Mouse (Mus musculus): ENCODE data around the gene Trappc6b. TPM values are rescaled to one million over a fixed set of nuclear protein-coding genes. Genes with fewer than 3 reads are reported as not detected.
"Not testable (repeated sequence)": the region's sequence is repeated elsewhere in the genome, so short reads cannot be mapped to it uniquely, and the experiment has no call there.

Gene Trappc6b
- polyA plus RNA-seq, 1 experiment from 2014 or later, result 114 TPM

DNA sequence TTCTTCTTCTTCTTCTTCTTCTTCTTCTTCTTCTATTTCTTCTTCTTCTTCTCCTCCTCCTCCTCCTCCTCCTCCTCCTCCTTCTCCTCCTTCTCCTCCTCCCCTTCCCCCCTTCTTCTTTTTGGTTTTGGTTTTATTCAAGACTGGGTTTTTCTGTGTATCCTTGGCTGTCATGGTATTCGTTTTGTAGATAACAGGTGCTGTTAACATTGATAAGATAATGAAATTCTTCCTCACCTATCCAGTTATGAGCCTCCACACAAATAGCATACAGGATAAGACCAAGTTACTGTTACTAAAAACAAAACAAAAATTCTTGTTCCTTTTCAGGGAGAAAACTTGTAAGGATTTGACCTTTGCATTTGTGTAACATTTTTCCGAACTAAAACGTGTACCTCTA, 4.5 kb upstream of the Trappc6b start:
- Histone ChIP-seq H3K9ac (replicated peaks; ENCODE audit: low read length) (no peak overlapping the region; the same call in 1 of the 2 replicates), H3K27ac (replicated peaks; ENCODE audit: low read depth, low read length) (peak overlapping the region; percentile 92)
- 80% methylated on average over 3 of the region's 3 CpGs for WGBS

DNA sequence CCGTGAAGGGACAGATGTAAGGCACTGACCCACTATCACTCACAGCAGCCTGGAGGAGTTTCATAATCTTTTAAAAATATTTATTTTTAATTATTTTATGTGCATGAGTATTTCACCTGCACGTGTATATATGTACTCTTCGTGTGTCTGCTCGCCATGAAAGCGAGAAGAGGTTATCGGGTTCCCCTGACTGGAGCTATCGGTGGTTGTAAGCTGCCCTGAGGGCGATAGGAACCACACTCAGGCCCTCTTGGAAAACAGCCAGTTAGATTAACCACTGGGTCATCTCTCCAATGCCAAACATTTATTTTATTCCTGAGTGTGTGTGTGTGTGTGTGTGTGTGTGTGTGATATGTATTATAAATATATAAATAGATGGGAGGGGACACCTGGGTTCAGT, 3.6 kb upstream of the Trappc6b start:
- WGBS, result 85% methylated on average over 8 of the region's 8 CpGs
- Histone ChIP-seq H3K4me3 (replicated peaks; ENCODE audit: low read depth, low read length) (no peak overlapping the region), H3K36me3 (ENCODE audit: control insufficient read depth, insufficient read depth, low read length) (peaks cover 18% of the 10 kb centered on the region), H3K27ac (replicated peaks; ENCODE audit: low read depth, low read length) (no peak overlapping the region), H3K9ac (replicated peaks; ENCODE audit: low read length) (no peak overlapping the region), H3K27me3 (ENCODE audit: control insufficient read depth, insufficient read depth, low read length) (no peaks in the 10 kb centered on the region), H3K4me2 (ENCODE audit: low read length) (no peak overlapping the region), H3K4me1 (ENCODE audit: control insufficient read depth, insufficient read depth, low read length) (peaks cover 10% of the 10 kb centered on the region), H3K9me3 (ENCODE audit: control insufficient read depth, low read length) (no peaks in the 10 kb centered on the region)
- ATAC-seq (ENCODE audit: low FRiP score, low TSS enrichment) (no peak), DNase-seq (no peak)

More for the DNA sequence above, 4.5 kb upstream of the Trappc6b start:
- Histone ChIP-seq H3K4me2 (ENCODE audit: low read length) (peak overlapping the region; percentile 62), H3K4me1 (ENCODE audit: control insufficient read depth, insufficient read depth, low read length) (peaks cover 4% of the 10 kb centered on the region), H3K36me3 (ENCODE audit: control insufficient read depth, insufficient read depth, low read length) (peaks cover 27% of the 10 kb centered on the region), H3K9me3 (ENCODE audit: control insufficient read depth, low read length) (no peaks in the 10 kb centered on the region), H3K4me3 (replicated peaks; ENCODE audit: low read depth, low read length) (peak overlapping the region; percentile 89; the same call in 1 of the 2 replicates), H3K27me3 (ENCODE audit: control insufficient read depth, insufficient read depth, low read length) (no peaks in the 10 kb centered on the region)
- ATAC-seq (ENCODE audit: low FRiP score, low TSS enrichment) (no peak), DNase-seq (no peak)

DNA sequence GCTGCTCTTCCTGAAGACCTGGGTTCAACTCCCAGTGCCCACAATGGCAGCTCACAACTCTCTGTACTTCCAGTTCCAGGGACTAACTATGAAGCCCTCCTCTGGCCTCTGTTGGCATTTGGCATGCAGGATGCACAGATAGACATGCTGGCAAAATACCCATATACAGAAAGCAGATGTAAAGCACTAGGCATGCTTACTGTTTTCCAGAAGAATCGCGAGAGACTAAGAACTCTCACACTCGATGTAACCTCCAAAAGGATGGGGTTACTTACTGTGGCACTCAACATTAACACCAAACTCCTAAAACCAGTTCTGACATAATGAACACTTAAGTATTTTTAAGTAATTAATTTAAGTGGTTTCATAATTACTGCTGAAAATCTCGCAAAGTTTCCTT, 950 bp downstream of the Trappc6b start:
- no peak for DNase-seq
- ATAC-seq (ENCODE audit: low FRiP score, low TSS enrichment), result no peak
- H3K9ac ChIP-seq (replicated peaks; ENCODE audit: low read length), result peak overlapping the region; percentile 89
- no peaks in the 10 kb centered on the region for H3K27me3 ChIP-seq (ENCODE audit: control insufficient read depth, insufficient read depth, low read length)
- peak overlapping the region; percentile 94; the same call in 1 of the 2 replicates for H3K27ac ChIP-seq (replicated peaks; ENCODE audit: low read depth, low read length)
- H3K4me1 ChIP-seq (ENCODE audit: control insufficient read depth, insufficient read depth, low read length), result peaks cover 13% of the 10 kb centered on the region
- H3K4me3 ChIP-seq (replicated peaks; ENCODE audit: low read depth, low read length), result peak overlapping the region; percentile 75
- H3K36me3 ChIP-seq (ENCODE audit: control insufficient read depth, insufficient read depth, low read length), result peaks cover 5% of the 10 kb centered on the region; the same call in 1 of the 2 replicates
- WGBS, result 69% methylated on average over 4 of the region's 4 CpGs
- peak overlapping the region; percentile 58 for H3K4me2 ChIP-seq (ENCODE audit: low read length)
- no peaks in the 10 kb centered on the region for H3K9me3 ChIP-seq (ENCODE audit: control insufficient read depth, low read length)

DNA sequence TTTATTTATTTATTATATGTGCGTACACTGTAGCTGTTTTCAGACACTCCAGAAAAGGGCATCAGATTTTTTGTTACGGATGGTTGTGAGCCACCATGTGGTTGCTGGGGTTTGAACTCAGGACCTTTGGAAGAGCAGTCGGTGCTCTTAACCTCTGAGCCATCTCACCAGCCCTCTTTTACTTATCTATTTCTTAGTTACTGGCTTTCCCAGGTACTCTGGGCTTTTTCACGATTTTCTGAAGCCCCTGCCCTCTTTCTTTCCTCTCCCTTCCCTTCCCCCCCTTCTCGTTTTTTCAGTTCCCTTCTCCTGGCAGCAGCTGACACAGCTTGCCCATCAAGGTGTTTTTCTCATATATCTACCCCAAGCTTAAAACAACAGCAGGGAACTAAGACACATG, 3.0 kb downstream of the Trappc6b start:
- not testable (repeated sequence) for ATAC-seq (ENCODE audit: low FRiP score, low TSS enrichment); H3K4me3 ChIP-seq (replicated peaks; ENCODE audit: low read depth, low read length); H3K4me2 ChIP-seq (ENCODE audit: low read length); H3K27ac ChIP-seq (replicated peaks; ENCODE audit: low read depth, low read length); H3K9ac ChIP-seq (replicated peaks; ENCODE audit: low read length); H3K27me3 ChIP-seq (ENCODE audit: control insufficient read depth, insufficient read depth, low read length); H3K36me3 ChIP-seq (ENCODE audit: control insufficient read depth, insufficient read depth, low read length); H3K9me3 ChIP-seq (ENCODE audit: control insufficient read depth, low read length); DNase-seq
- H3K4me1 ChIP-seq (ENCODE audit: control insufficient read depth, insufficient read depth, low read length), result peaks cover 13% of the 10 kb centered on the region
- 91% methylated on average over 5 of the region's 5 CpGs for WGBS

DNA sequence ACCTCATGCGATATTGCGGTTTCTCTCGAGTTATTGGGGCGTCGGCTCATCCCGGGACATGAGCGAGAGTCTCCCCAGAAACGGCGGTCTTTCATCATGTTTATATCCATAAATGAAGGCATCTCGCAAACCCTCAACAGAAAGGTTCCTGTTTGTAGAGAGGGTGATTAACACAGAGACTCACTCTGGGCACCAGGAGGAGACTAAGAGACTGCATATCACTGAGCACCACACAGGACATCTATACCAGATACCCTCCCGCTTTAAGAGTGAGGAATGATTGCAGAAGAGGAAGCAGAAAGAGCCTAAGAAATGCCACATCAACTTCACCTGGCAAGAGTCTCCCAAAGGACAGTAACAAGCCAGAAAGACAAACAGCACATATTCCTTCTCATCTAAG, 5.0 kb downstream of the Trappc6b start:
- Histone ChIP-seq H3K9me3 (ENCODE audit: control insufficient read depth, low read length) (no peaks in the 10 kb centered on the region), H3K4me2 (ENCODE audit: low read length) (no peak overlapping the region), H3K4me3 (replicated peaks; ENCODE audit: low read depth, low read length) (no peak overlapping the region), H3K36me3 (ENCODE audit: control insufficient read depth, insufficient read depth, low read length) (peaks cover 11% of the 10 kb centered on the region; the same call in 1 of the 2 replicates), H3K27ac (replicated peaks; ENCODE audit: low read depth, low read length) (no peak overlapping the region), H3K4me1 (ENCODE audit: control insufficient read depth, insufficient read depth, low read length) (peaks cover 13% of the 10 kb centered on the region), H3K27me3 (ENCODE audit: control insufficient read depth, insufficient read depth, low read length) (no peaks in the 10 kb centered on the region), H3K9ac (replicated peaks; ENCODE audit: low read length) (no peak overlapping the region)
- 97% methylated on average over 11 of the region's 11 CpGs for WGBS
- DNase-seq (no peak), ATAC-seq (ENCODE audit: low FRiP score, low TSS enrichment) (no peak)

DNA sequence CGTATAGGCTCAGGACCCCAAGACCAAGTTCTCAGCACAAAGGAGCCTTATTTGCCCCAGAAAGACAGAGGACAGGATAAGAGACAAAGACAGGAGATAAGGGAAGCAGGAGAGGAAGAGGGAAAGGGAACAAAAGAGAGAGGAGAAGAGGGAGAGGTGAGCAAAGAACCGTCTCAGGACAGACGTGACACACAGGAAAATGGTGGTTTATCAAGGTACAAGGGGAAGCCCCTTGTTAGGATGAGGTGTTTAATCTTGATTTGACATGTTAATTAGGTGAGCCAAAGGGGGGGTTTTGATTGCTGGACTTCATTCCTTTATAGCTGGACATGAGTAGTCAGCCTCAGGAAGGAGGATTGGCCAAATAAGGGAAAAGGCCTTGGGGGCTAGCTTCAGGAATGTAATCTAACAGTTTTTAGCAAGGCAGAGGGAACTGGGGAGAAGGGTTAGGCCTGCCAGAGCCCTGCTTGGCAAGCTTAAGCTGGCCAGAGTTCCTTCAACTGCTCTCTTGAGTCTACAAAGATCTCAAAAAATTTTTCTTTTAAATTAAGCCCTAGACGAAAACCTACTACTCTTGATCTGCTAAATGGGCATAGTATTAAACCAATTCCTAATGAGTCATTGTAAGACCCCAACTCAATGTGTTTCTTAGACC, 5.9 kb downstream of the Trappc6b start:
- no peak overlapping the region for H3K27ac ChIP-seq (replicated peaks; ENCODE audit: low read depth, low read length)

DNA sequence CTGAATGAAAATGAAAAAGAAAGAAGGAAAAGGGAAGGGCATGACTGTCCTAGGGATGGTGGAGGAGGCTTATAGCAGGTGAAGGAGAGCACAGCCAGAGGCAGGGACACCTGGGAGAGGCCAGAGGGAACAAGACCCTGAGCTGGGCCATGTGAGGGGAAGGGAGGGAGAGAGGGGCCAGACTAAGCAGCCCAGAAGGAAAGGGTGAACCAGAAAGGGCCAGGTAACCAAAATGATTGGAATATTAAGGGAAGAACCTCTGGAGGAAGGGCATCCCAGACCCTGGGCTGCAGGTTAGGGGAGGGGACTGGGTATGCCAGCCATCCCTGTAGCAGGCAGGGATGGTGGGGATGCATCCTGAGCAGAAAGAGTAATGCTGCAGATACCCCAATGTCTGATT, 7.3 kb downstream of the Trappc6b start:
- Histone ChIP-seq H3K27ac (replicated peaks; ENCODE audit: low read depth, low read length) (no peak overlapping the region), H3K9ac (replicated peaks; ENCODE audit: low read length) (no peak overlapping the region), H3K4me3 (replicated peaks; ENCODE audit: low read depth, low read length) (no peak overlapping the region), H3K27me3 (ENCODE audit: control insufficient read depth, insufficient read depth, low read length) (no peaks in the 10 kb centered on the region), H3K36me3 (ENCODE audit: control insufficient read depth, insufficient read depth, low read length) (peaks cover 21% of the 10 kb centered on the region), H3K4me2 (ENCODE audit: low read length) (no peak overlapping the region), H3K4me1 (ENCODE audit: control insufficient read depth, insufficient read depth, low read length) (no peaks in the 10 kb centered on the region), H3K9me3 (ENCODE audit: control insufficient read depth, low read length) (no peaks in the 10 kb centered on the region)
- ATAC-seq (ENCODE audit: low FRiP score, low TSS enrichment), result no peak
- no peak for DNase-seq

More for the DNA sequence above, 5.9 kb downstream of the Trappc6b start:
- 92% methylated on average over 4 of the region's 4 CpGs for WGBS
- Histone ChIP-seq H3K36me3 (ENCODE audit: control insufficient read depth, insufficient read depth, low read length) (peaks cover 11% of the 10 kb centered on the region; the same call in 1 of the 2 replicates), H3K4me3 (replicated peaks; ENCODE audit: low read depth, low read length) (no peak overlapping the region), H3K27me3 (ENCODE audit: control insufficient read depth, insufficient read depth, low read length) (no peaks in the 10 kb centered on the region), H3K4me1 (ENCODE audit: control insufficient read depth, insufficient read depth, low read length) (peaks cover 11% of the 10 kb centered on the region), H3K4me2 (ENCODE audit: low read length) (no peak overlapping the region), H3K9me3 (ENCODE audit: control insufficient read depth, low read length) (no peaks in the 10 kb centered on the region), H3K9ac (replicated peaks; ENCODE audit: low read length) (no peak overlapping the region)
- no peak for DNase-seq
- no peak for ATAC-seq (ENCODE audit: low FRiP score, low TSS enrichment)

DNA sequence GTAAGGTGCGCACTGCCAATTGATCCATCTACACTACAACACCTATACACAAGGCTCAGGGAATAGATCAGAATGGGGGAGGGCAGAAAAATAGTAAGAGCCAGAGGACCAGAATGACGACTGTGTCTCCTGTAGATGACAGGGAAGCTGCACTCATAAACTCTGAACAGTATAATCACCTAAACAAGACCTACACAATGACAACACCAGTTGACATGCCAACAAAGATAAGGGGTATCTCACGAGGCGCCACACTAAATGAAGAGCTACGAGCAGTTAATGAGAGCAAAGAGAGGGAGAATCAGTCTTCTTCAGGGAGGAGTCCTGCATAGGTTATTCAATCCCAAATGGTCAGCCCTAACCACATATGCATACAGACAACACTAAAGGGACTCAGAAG, 8.1 kb downstream of the Trappc6b start:
- H3K27ac ChIP-seq (replicated peaks; ENCODE audit: low read depth, low read length), result no peak overlapping the region
- H3K4me1 ChIP-seq (ENCODE audit: control insufficient read depth, insufficient read depth, low read length), result no peaks in the 10 kb centered on the region
- no peak overlapping the region for H3K9ac ChIP-seq (replicated peaks; ENCODE audit: low read length)
- ATAC-seq (ENCODE audit: low FRiP score, low TSS enrichment) (no peak), DNase-seq (no peak)
- no peak overlapping the region for H3K4me3 ChIP-seq (replicated peaks; ENCODE audit: low read depth, low read length)
- no peaks in the 10 kb centered on the region for H3K9me3 ChIP-seq (ENCODE audit: control insufficient read depth, low read length)
- H3K36me3 ChIP-seq (ENCODE audit: control insufficient read depth, insufficient read depth, low read length), result peaks cover 29% of the 10 kb centered on the region
- H3K27me3 ChIP-seq (ENCODE audit: control insufficient read depth, insufficient read depth, low read length), result no peaks in the 10 kb centered on the region
- 91% methylated on average over 5 of the region's 5 CpGs for WGBS
- no peak overlapping the region for H3K4me2 ChIP-seq (ENCODE audit: low read length)

DNA sequence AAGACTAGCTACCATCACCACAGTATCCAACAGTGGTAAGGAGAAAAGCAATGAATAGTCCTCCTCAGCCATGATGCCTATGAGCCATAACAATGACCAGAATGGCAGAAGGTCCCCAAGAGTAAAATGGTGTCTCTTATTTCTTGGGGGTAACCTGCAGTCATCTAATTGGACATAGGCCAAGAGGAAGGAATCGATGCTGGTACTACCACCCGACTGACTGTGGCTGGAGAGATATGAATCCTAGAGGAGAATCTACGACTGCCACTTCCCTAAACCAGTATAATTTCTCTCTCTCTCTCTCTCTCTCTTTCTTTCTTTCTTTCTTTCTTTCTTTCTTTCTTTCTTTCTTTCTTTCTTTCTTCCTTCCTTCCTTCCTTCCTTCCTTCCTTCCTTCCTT, 8.8 kb downstream of the Trappc6b start:
- Histone ChIP-seq H3K27me3 (ENCODE audit: control insufficient read depth, insufficient read depth, low read length) (no peaks in the 10 kb centered on the region), H3K4me1 (ENCODE audit: control insufficient read depth, insufficient read depth, low read length) (no peaks in the 10 kb centered on the region), H3K27ac (replicated peaks; ENCODE audit: low read depth, low read length) (no peak overlapping the region), H3K36me3 (ENCODE audit: control insufficient read depth, insufficient read depth, low read length) (peaks cover 32% of the 10 kb centered on the region), H3K9ac (replicated peaks; ENCODE audit: low read length) (no peak overlapping the region), H3K4me2 (ENCODE audit: low read length) (no peak overlapping the region), H3K4me3 (replicated peaks; ENCODE audit: low read depth, low read length) (no peak overlapping the region), H3K9me3 (ENCODE audit: control insufficient read depth, low read length) (no peaks in the 10 kb centered on the region)
- no peak for DNase-seq
- no peak for ATAC-seq (ENCODE audit: low FRiP score, low TSS enrichment)
- 95% methylated on average over 3 of the region's 3 CpGs for WGBS
